Mouse (Mus musculus) liver, embryonic 15.5 days (tissue): ENCODE data around the gene Lrp2bp. TPM values are rescaled to one million over a fixed set of nuclear protein-coding genes. Genes with fewer than 3 reads are reported as not detected.
A peak's percentile ranks its signal among the peaks of the same experiment; 100 is the strongest.

Experiments used
- ATAC-seq: fragments of 200-750 bp; cut with Nextera tagmentation; 2 replicates; pipeline ENCODE4 v1.8.0; 2017; ENCODE audit warnings: moderate number of reproducible peaks, mild to moderate bottlenecking, moderate library complexity; ENCODE audit not compliant: insufficient read depth
- H3K27ac ChIP-seq: fragments of 300-500 bp; sonication (generic); replicated peaks from 2 replicates; pipeline ENCODE4 v1.5.1; 2015; ENCODE audit warnings: mild to moderate bottlenecking, inconsistent platforms
- H3K27me3 ChIP-seq: fragments of 300-500 bp; sonication (generic); 2 replicates; pipeline ENCODE4 v1.6.1; 2015; ENCODE audit warnings: mild to moderate bottlenecking, inconsistent platforms
- H3K36me3 ChIP-seq: fragments of 300-500 bp; sonication (generic); replicated peaks from 2 replicates; pipeline ENCODE4 v1.6.1; 2015; ENCODE audit warnings: moderate library complexity, mild to moderate bottlenecking, inconsistent platforms
- H3K4me1 ChIP-seq: fragments of 300-500 bp; sonication (generic); replicated peaks from 2 replicates; pipeline ENCODE4 v1.6.1; 2015; ENCODE audit warnings: inconsistent platforms
- H3K4me2 ChIP-seq: fragments of 300-500 bp; sonication (generic); 2 replicates; pipeline ENCODE4 v1.6.1; 2015; ENCODE audit warnings: moderate library complexity, mild to moderate bottlenecking, inconsistent platforms
- H3K4me3 ChIP-seq: fragments of 300-500 bp; sonication (generic); replicated peaks from 2 replicates; pipeline ENCODE4 v1.5.1; 2015; ENCODE audit warnings: mild to moderate bottlenecking, inconsistent platforms
- H3K9ac ChIP-seq: fragments of 300-500 bp; sonication (generic); 2 replicates; pipeline ENCODE4 v1.6.1; 2015; ENCODE audit warnings: moderate library complexity, mild to moderate bottlenecking, inconsistent platforms
- H3K9me3 ChIP-seq: fragments of 300-500 bp; sonication (generic); replicated peaks from 2 replicates; pipeline ENCODE4 v1.6.1; 2016; ENCODE audit warnings: inconsistent platforms
- WGBS: fragments of 180-500 bp; shearing (Covaris S2); methylation state at CpG from one replicate; pipeline ENCODE4 v1.1.7; 2015; ENCODE audit warnings: mixed read lengths; ENCODE audit not compliant: insufficient replicate concordance; 5-methylcytosine and 5-hydroxymethylcytosine counted together
- polyA plus RNA-seq: library from polyadenylated mRNA; unstranded; fragments of >200 nt; fragmentation: Nextera tagmentation; extraction: Ambion mirVana; gene quantifications from 2 replicates; pipeline ENCODE4 v1.2.1, GENCODE M21; 2015

Lrp2bp gene
- polyA plus RNA-seq, 1 experiment from 2014 or later, result 0.10 TPM

DNA sequence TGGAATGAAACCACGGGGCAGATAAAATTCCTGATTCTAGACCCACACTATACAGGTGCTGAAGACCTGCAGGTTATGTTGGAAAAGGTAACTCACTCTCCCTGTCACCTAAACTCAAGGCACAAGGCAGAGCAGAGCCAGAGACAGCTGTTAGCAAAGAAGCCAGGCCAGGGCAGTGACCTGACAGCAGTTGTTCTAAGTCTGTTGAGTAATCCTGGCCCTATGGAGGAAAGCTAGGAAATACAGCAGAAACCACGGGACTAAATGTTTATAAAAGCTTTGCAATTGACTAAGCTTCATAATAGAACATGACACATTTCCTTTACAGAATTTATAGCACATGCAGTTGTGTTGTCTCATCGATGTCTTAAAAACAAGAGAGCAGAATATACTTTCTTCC lies 3.5 kb upstream of the Lrp2bp start:
- WGBS, result 79% methylated on average over 3 of the region's 3 CpGs
- Histone ChIP-seq H3K4me1 (peaks cover 13% of the 10 kb centered on the region), H3K27me3 (no peaks in the 10 kb centered on the region), H3K9ac (no peak overlapping the region), H3K27ac (no peak overlapping the region), H3K9me3 (no peaks in the 10 kb centered on the region), H3K4me2 (no peak overlapping the region), H3K4me3 (no peak overlapping the region), H3K36me3 (peaks cover 30% of the 10 kb centered on the region)
- no peak for ATAC-seq

DNA sequence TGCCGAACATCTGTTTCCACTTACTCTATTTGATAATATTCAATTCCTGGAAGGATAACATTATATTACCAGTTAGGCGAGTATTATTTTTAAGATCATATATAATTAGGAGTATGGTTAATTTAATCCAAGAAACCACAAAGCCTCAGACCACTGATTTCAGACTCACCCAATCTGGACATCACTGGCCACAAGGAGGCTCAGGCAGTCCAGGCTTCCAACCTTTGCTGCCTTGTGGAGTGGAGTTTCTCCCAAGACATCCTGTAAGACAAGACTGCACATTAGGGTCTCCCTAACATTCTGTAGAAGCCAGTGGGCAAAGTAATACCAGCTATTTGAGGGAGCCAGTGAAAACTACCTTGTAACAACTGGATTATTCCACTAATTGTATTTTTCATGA lies 875 bp upstream of the Lrp2bp start:
- ATAC-seq, result no peak
- H3K27me3 ChIP-seq, result no peaks in the 10 kb centered on the region
- no peak overlapping the region for H3K9ac ChIP-seq
- H3K36me3 ChIP-seq, result peaks cover 30% of the 10 kb centered on the region
- H3K27ac ChIP-seq, result no peak overlapping the region
- 64% methylated on average over 2 of the region's 2 CpGs for WGBS
- no peaks in the 10 kb centered on the region for H3K9me3 ChIP-seq
- H3K4me2 ChIP-seq, result no peak overlapping the region; the same call in 1 of the 2 replicates
- no peak overlapping the region for H3K4me3 ChIP-seq
- peaks cover 14% of the 10 kb centered on the region for H3K4me1 ChIP-seq

DNA sequence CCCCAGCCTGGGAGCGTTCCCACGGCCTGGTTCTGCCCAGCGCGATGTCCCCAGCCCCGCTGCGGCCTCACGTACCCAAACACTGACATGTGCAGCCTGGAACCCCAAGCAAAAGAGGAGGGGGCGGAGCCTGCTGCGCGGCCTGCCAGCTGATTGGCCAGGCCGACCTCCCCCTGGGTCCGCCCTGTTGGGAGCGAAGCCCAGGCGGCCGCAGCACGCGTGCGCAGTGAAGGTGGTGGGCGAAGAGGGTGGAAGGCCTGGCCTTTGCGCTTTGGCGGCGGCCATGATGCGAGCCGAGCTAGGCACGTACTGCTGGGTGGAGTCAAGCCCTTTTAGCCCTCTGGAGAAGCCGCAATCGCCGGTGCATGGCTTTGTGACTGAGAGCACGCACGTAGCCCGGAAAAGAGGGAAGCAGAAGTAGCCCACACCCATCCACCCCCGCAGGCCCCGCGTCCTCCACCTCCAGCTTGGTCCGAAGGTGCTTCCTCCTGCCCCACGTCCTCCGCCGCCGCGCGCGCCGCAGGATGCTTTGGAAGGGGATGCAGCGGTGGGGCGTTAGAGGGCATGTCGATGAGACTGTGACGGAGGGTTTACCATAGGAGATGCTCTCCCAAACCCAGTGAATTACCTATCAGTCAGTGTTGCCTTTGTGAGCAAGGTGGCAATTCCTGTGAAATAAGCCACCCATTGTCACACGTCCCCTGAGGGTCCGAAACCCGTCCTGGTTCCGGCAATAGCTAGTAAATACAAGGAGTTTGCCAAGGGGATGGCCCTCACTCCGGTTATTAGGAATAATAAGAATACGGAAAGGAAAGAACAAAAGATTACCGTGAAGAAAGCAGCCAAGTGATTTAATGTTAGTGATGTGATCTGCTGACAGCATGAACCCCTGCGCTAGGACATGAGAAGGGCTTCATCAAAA lies 942 bp downstream of the Lrp2bp start:
- Histone ChIP-seq H3K27me3 (no peaks in the 10 kb centered on the region), H3K36me3 (peaks cover 24% of the 10 kb centered on the region), H3K9ac (peak overlapping the region; percentile 71), H3K4me3 (peak overlapping the region; percentile 69), H3K9me3 (no peaks in the 10 kb centered on the region), H3K4me2 (peak overlapping the region; percentile 92), H3K4me1 (peaks cover 14% of the 10 kb centered on the region), H3K27ac (peak overlapping the region; percentile 86)
- peak; percentile 98 for ATAC-seq
- 6% methylated on average over 55 of the region's 55 CpGs for WGBS

DNA sequence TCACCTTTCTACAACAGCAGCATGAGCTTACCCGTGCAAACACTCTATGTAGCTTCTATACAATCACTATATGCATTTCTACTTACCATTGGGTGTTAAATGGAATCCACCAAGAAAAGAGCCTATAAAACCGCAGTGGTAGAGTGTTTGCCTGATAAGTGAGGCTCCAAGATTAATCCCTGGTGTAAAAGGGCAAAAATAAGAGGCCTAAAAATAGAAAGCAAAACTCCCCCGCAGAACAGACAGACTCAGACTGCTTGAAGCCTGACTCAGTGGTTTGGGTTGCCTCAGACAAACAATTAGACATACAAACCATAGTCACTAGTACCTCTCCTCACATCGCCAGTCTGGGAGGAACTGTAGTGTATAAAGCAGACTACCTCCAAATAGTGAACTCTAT lies 6.5 kb downstream of the Lrp2bp start, which contains the start of gene Ankrd37:
TSS of gene Ankrd37 (minus strand) at position 112 of the 400 bp plus-strand sequence.
- no peaks in the 10 kb centered on the region for H3K9me3 ChIP-seq
- no peak within 1 kb of the TSS for H3K27ac ChIP-seq
- no peak within 1 kb of the TSS for H3K4me2 ChIP-seq
- H3K36me3 ChIP-seq, result no peaks in the 10 kb centered on the region
- no peak within 1 kb of the TSS for H3K4me3 ChIP-seq
- 37% methylated on average over 4 of the region's 4 CpGs for WGBS
- H3K27me3 ChIP-seq, result no peaks in the 10 kb centered on the region
- H3K9ac ChIP-seq, result no peak within 1 kb of the TSS
- no peak for ATAC-seq
- peaks cover 1% of the 10 kb centered on the region for H3K4me1 ChIP-seq

DNA sequence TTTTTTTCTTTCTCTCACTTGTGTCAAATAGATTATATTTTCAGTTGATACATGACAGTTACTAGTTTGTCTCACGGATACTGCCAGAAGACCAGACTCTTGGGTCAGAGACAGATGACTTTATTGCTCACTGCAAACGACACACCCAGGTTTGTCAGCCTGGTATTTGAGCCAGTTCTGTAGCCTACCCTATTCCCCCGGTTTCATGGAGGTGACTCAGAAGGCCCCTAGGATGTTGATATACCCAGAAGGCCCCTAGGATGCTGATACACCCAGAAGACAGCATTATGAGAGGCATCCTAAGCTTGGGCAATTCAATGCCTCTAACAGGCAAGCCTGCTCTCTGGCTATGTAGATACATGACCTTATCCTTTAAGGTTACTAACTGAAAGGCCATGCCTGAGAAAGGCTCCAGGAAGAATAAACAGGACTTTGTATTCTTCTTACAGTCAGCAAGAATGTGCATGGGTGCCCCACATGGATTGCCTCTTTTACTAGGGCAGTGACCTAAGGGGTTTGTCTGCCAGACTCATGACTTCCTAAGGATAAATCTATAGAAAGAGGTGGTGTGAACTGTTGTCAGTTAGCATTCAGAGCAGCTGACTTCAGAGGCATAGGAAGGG lies 8.1 kb downstream of the Lrp2bp start:
- no peaks in the 10 kb centered on the region for H3K27me3 ChIP-seq
- H3K4me3 ChIP-seq, result no peak overlapping the region
- no peaks in the 10 kb centered on the region for H3K4me1 ChIP-seq
- no peak overlapping the region for H3K4me2 ChIP-seq
- H3K9ac ChIP-seq, result no peak overlapping the region
- no peaks in the 10 kb centered on the region for H3K36me3 ChIP-seq
- WGBS, result 48% methylated on average over 3 of the region's 3 CpGs
- ATAC-seq, result no peak
- no peaks in the 10 kb centered on the region for H3K9me3 ChIP-seq
- H3K27ac ChIP-seq, result no peak overlapping the region

DNA sequence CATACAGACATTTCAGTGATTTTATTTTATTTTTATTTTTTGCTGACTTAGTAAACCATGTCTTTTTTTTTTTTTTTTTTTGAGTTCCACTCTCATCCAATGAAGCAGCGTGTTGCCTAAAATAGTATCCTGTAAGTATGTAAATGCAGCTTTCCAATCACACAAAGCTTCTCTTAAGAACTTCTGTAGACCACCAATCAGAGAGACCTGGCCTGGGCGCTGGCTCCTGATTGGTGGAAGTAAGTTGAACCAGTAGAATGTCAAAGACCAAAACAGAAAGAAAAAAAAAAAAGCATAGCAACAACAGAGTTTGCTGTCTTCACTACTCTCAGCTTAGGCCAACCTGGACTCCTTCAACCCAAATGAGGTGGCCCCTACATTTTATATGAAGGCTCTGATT lies 11.2 kb downstream of the Lrp2bp start:
- Histone ChIP-seq H3K36me3 (no peaks in the 10 kb centered on the region), H3K27me3 (no peaks in the 10 kb centered on the region), H3K4me3 (no peak overlapping the region), H3K27ac (no peak overlapping the region), H3K9me3 (no peaks in the 10 kb centered on the region), H3K9ac (no peak overlapping the region), H3K4me2 (peak overlapping the region; percentile 38), H3K4me1 (no peaks in the 10 kb centered on the region)
- ATAC-seq, result no peak
- WGBS, result 48% methylated on average over 2 of the region's 2 CpGs

DNA sequence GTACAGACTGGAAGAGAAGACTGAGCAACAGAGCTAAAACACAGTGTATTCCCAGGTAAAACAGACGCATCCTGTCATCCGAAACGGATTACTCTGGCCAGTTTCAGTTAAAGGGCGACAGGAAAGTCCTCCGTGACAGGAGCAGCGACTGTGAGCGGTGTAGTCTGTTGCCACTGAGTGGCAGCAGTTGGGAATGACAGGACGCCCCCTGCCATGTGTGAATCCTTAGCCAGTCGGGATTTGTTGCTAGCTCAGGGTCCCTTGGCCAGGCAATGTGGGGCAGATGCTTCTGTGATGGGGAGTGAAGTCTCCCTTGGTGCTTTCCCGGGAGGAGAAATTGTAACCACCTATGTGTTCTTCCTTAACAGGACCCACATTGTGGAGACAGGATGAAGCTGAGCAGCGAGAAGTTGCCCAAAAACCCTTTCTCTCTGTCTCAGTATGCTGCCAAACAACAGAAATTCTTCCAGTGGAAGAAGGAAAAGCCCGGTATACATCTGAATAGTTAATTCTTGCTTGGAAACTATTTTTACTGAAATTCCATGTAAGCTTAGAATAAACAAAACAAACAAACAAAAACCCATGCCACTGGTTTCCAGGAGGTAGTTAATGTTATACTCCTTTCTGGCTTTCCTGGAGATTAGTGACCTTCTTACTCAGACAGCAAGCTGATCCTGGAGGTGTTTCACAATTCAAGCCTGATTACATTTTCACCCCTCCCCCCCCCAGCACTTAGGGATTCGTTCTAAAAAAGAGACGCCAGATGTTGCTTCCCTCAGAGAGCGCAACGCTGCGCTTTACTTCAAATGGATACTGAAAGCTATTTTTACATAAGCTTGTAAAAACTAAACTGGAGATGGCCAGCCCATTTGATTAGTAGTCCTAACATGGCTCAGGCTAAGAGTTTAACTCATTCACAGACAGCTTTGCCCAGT lies 11.9 kb downstream of the Lrp2bp start:
- Histone ChIP-seq H3K9me3 (no peaks in the 10 kb centered on the region), H3K4me3 (no peak overlapping the region), H3K4me1 (no peaks in the 10 kb centered on the region), H3K27me3 (no peaks in the 10 kb centered on the region), H3K36me3 (no peaks in the 10 kb centered on the region), H3K4me2 (peak overlapping the region; percentile 38), H3K27ac (no peak overlapping the region), H3K9ac (no peak overlapping the region)
- WGBS, result 22% methylated on average over 17 of the region's 17 CpGs
- ATAC-seq, result no peak

DNA sequence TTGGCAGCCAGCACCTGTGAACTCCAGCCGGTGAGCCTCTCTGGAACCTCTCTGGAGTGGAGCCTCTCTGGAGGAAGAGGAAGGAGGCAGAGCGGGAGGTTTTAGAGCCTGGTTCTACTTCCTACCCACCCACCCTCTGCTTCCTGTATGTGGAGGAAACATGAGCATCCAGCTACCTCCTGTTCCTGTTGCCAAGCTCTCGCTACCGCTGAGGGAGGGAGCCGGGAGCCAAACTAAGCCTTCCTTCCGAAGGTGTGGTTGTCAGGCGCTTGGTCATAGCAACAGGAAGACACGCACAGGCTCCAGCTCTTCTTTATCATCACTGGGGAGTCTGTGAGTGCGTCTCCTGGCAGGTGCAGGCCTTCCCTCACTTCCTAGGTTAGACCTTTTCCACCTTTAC lies 23.1 kb downstream of the Lrp2bp start:
- Histone ChIP-seq H3K4me2 (no peak overlapping the region), H3K9me3 (no peaks in the 10 kb centered on the region), H3K4me1 (no peaks in the 10 kb centered on the region), H3K27ac (no peak overlapping the region), H3K27me3 (no peaks in the 10 kb centered on the region), H3K4me3 (no peak overlapping the region), H3K36me3 (no peaks in the 10 kb centered on the region), H3K9ac (no peak overlapping the region)
- no peak for ATAC-seq
- 63% methylated on average over 9 of the region's 9 CpGs for WGBS

DNA sequence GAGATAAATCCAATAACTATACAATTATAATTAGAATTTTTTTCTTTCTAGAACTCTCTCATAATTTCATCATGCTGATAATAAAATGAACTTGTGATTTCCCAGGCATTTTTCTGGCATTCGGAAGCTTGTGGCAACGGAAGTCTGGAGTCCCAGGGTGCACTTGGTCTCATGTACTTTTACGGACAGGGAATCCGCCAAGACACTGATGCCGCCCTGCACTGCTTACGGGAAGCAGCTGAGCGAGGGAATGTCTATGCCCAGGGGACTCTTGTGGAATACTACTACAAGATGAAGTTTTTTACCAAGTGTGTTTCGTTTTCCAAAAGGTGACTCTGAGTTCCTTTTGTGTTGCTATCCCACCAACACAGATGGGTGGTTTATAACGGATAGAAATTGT lies 23.7 kb downstream of the Lrp2bp start:
- Histone ChIP-seq H3K9ac (no peak overlapping the region), H3K36me3 (no peaks in the 10 kb centered on the region), H3K4me1 (no peaks in the 10 kb centered on the region), H3K27me3 (no peaks in the 10 kb centered on the region), H3K4me3 (no peak overlapping the region), H3K4me2 (no peak overlapping the region), H3K27ac (no peak overlapping the region), H3K9me3 (no peaks in the 10 kb centered on the region)
- 77% methylated on average over 9 of the region's 9 CpGs for WGBS
- no peak for ATAC-seq

DNA sequence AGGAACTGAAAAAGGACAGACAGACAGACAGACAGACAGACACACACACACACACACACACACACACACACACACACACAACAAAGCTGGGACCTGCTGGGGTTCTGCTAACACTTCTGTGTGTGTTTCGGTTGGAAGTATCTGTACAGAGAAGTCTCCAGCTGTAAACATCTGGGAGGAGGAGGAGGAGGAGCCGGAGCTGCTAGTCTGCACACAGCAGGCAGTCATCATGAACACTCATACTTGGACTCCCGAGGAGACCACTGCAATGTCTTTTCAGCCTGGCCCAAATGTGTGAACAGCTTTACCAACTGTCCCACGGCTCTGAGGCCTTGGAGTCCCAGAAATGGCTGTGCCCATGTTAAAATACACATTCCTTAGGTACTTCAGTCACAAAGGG lies 25.3 kb downstream of the Lrp2bp start:
- H3K27ac ChIP-seq, result no peak overlapping the region
- WGBS, result 59% methylated on average over 4 of the region's 4 CpGs
- H3K9ac ChIP-seq, result no peak overlapping the region
- no peak overlapping the region for H3K4me2 ChIP-seq
- ATAC-seq, result no peak
- no peaks in the 10 kb centered on the region for H3K36me3 ChIP-seq
- no peaks in the 10 kb centered on the region for H3K4me1 ChIP-seq
- H3K9me3 ChIP-seq, result no peaks in the 10 kb centered on the region
- no peaks in the 10 kb centered on the region for H3K27me3 ChIP-seq
- H3K4me3 ChIP-seq, result no peak overlapping the region

DNA sequence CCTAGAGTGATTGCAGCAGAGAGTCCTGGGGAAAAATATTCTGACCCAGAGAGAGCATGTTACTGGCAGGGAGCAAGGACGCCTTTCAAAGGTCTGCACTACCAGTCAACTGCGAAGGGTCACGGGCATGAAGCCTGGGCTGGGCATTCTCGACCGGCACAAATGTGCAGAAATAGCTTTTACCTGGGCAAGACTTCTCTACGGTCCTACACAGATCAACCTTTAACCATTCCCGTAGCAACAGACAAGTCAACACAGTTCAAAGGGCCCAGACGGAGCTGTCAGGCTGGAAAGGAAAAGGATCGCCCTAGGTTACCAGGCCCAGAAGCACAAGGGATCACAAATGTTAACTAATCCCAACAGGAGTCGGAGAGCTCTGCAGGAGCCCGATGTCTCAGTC lies 37.1 kb downstream of the Lrp2bp start:
- no peak for ATAC-seq
- H3K9ac ChIP-seq, result no peak overlapping the region

More for the DNA sequence above, 37.1 kb downstream of the Lrp2bp start:
- no peaks in the 10 kb centered on the region for H3K27me3 ChIP-seq
- no peak overlapping the region for H3K27ac ChIP-seq
- H3K4me2 ChIP-seq, result no peak overlapping the region
- WGBS, result 70% methylated on average over 11 of the region's 11 CpGs
- no peak overlapping the region for H3K4me3 ChIP-seq
- H3K9me3 ChIP-seq, result no peaks in the 10 kb centered on the region
- H3K36me3 ChIP-seq, result peaks cover 8% of the 10 kb centered on the region
- no peaks in the 10 kb centered on the region for H3K4me1 ChIP-seq
